Mouse (Mus musculus) CH12F3 (cell line): ENCODE results near the gene Fam228a.
"Not testable (repeated sequence)": the region's sequence is repeated elsewhere in the genome, so short reads cannot be mapped to it uniquely, and the experiment has no call there.

ENCODE experiments used
- in situ Hi-C: fragments of 300-500 bp; cut with MboI; formaldehyde crosslinking; loops from 2 replicates; pipeline ENCODE4 v1.14.3; 2020; ENCODE audit warnings: low sequenced_read_pairs

The Fam228a gene

GRCm38 (mm10) chr12:4719066-4719761 is 19.0 kb downstream of the Fam228a start:
- in situ Hi-C loops: no loop called here

- in situ Hi-C loops: no loop called here
Observed at GRCm38 (mm10) chr12:4717417-4717816, 20.8 kb downstream of the Fam228a start.

GRCm38 (mm10) chr12:4715606-4716005 is 22.6 kb downstream of the Fam228a start:
- in situ Hi-C loops: no loop called here

- in situ Hi-C loops: no loop called here
Observed at GRCm38 (mm10) chr12:4713361-4713760, 24.9 kb downstream of the Fam228a start.

- in situ Hi-C loops: no loop called here
Observed at GRCm38 (mm10) chr12:4709926-4710325, 28.3 kb downstream of the Fam228a start.

GRCm38 (mm10) chr12:4708881-4709604 is 29.2 kb downstream of the Fam228a start:
- in situ Hi-C loops: no loop called here

- in situ Hi-C loops: no loop called here
Observed at GRCm38 (mm10) chr12:4708296-4708695, 29.9 kb downstream of the Fam228a start.

- in situ Hi-C loops: no loop called here
Observed at GRCm38 (mm10) chr12:4707488-4708017, 30.7 kb downstream of the Fam228a start.

- in situ Hi-C loops: no loop called here
Observed at GRCm38 (mm10) chr12:4706901-4707300, 31.3 kb downstream of the Fam228a start.

- in situ Hi-C loops: no loop called here
Observed at GRCm38 (mm10) chr12:4706175-4706574, 32.1 kb downstream of the Fam228a start.

GRCm38 (mm10) chr12:4705626-4706025 is 32.6 kb downstream of the Fam228a start:
- in situ Hi-C loops: not testable (repeated sequence)

GRCm38 (mm10) chr12:4694534-4694933 is 43.7 kb downstream of the Fam228a start:
- in situ Hi-C loops: no loop called here

- in situ Hi-C loops: no loop called here
Observed at GRCm38 (mm10) chr12:4691193-4691592, 47.0 kb downstream of the Fam228a start.

- in situ Hi-C loops: no loop called here
Observed at GRCm38 (mm10) chr12:4689341-4689740, 48.9 kb downstream of the Fam228a start.

- in situ Hi-C loops: no loop called here
Observed at GRCm38 (mm10) chr12:4688386-4688785, 49.8 kb downstream of the Fam228a start.

GRCm38 (mm10) chr12:4685441-4685840 is 52.8 kb downstream of the Fam228a start:
- in situ Hi-C loops: no loop called here

- in situ Hi-C loops: no loop called here
Observed at GRCm38 (mm10) chr12:4679971-4680370, 58.3 kb downstream of the Fam228a start.

- in situ Hi-C loops: no loop called here
Observed at GRCm38 (mm10) chr12:4676336-4676735, 61.9 kb downstream of the Fam228a start.

GRCm38 (mm10) chr12:4665675-4666037 is 72.6 kb downstream of the Fam228a start:
- in situ Hi-C loops: no loop called here

GRCm38 (mm10) chr12:4664929-4665674 is 73.1 kb downstream of the Fam228a start:
- in situ Hi-C loops: no loop called here
